Mouse (Mus musculus) bone marrow macrophage, adult 2 months (primary cell): ENCODE results near the gene Gm20388. TPM values are rescaled to one million over a fixed set of nuclear protein-coding genes. Genes with fewer than 3 reads are reported as not detected.

Experiments
- H3K27ac ChIP-seq: 2 replicates; pipeline ENCODE4 v1.5.1; 2012; ENCODE audit warnings: low read depth, low read length; ENCODE audit not compliant: insufficient read depth
- H3K4me1 ChIP-seq: 2 replicates; pipeline ENCODE4 v1.6.1; 2012; ENCODE audit warnings: low read length; ENCODE audit not compliant: control insufficient read depth, insufficient read depth
- H3K4me3 ChIP-seq: 2 replicates; pipeline ENCODE4 v1.5.1; 2012; ENCODE audit warnings: mild to moderate bottlenecking, low read length, moderate library complexity; ENCODE audit not compliant: insufficient read depth
- CTCF ChIP-seq: IDR thresholded peaks from 2 replicates; pipeline ENCODE4 v1.5.1; 2012; ENCODE audit warnings: low read depth, mild to moderate bottlenecking, low read length, moderate library complexity
- POLR2A ChIP-seq: IDR thresholded peaks from 2 replicates; pipeline ENCODE4 v1.6.1; 2012; ENCODE audit warnings: mild to moderate bottlenecking, low read depth, low read length, borderline replicate concordance
- polyA plus RNA-seq: library from polyadenylated mRNA; stranded (reverse); fragments of >200 nt; gene quantifications from 2 replicates; pipeline ENCODE4 v1.2.4, GENCODE M21; 2012; ENCODE audit not compliant: missing spikeins, insufficient read depth, insufficient read length

Gm20388 gene
- polyA plus RNA-seq, 1 experiment, result 32.7 TPM

GRCm38 (mm10) chr8:124260371-124260770 lies 4349.7 kb downstream of the Gm20388 start:
- Histone ChIP-seq H3K4me3 (no peak overlapping the region), H3K4me1 (peaks cover 19% of the 10 kb centered on the region), H3K27ac (no peak overlapping the region)
- no peak for TF ChIP-seq POLR2A
- no peak for TF ChIP-seq CTCF

- Histone ChIP-seq H3K27ac (no peak overlapping the region), H3K4me1 (peaks cover 13% of the 10 kb centered on the region), H3K4me3 (no peak overlapping the region)
- TF ChIP-seq POLR2A (no peak), CTCF (no peak)
Measured at GRCm38 (mm10) chr8:124263058-124263457, 4352.4 kb downstream of the Gm20388 start.

DNA sequence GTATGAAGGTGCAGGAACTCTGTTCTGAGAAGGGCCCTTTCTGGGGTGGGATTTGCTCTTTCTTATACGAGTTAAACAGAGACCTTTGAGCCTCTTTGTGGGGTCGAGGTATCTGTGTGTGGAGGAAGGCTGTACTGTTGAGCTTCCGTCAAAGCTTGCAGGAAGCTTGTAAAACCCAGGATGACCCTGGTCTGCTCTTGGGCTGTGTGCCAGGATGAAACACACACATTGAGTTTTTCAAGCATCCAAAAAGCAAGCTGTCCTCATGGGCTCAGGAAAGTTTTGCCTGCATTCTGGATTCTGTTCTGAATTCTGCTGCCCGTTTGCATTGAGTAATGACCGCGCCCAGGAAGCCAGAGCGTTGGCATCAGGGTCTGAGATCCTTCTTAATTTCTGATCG lies 4353.4 kb downstream of the Gm20388 start:
- no peak overlapping the region for H3K4me3 ChIP-seq
- H3K4me1 ChIP-seq, result peaks cover 11% of the 10 kb centered on the region
- H3K27ac ChIP-seq, result no peak overlapping the region
- TF ChIP-seq POLR2A, result no peak

- TF ChIP-seq CTCF (no peak), POLR2A (no peak)
- no peak overlapping the region for H3K27ac ChIP-seq
- H3K4me1 ChIP-seq, result peaks cover 7% of the 10 kb centered on the region
- no peak overlapping the region for H3K4me3 ChIP-seq
Measured at GRCm38 (mm10) chr8:124264671-124265070, 4354.0 kb downstream of the Gm20388 start.

DNA sequence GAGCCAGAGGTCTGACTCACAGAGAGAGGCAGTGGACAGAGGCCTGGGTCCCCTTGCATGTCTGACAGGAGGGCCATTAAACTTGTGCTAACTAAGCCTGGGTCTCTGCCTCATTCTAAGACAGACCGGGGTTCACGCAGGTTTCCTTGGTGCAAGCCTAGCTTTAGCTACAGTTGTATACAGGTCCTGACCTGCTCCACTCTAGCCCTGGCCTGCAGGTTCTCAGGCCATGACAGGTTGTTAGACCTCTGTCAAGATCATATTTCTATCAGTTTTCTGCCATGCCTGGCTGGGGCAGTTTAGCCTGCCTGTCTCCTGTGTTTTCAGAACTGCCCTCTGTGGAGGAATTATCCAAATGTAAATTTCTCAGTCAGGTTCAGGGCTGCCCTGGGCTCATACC lies 4354.5 kb downstream of the Gm20388 start:
- peaks cover 5% of the 10 kb centered on the region for H3K4me1 ChIP-seq

DNA sequence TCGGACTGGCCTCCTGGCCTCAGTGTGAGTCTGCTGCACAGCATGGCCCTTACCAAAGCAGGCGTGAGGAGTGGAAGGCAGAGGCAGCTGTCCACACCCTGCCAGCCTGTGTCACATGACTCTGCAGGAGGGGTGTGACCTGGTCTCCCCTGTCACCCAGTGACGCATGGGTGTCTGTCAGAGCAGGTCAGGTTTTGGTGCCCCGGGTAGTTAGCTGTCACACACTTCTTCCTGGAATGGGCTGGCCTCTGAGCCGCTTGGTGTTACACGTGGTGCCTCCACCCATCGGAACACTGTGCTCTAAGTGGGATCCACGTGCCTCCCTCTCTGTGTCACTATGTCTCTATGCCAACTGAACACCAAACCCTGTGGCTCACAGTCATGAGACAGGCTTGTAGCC lies 4355.2 kb downstream of the Gm20388 start:
- peaks cover 3% of the 10 kb centered on the region; the same call in 1 of the 2 replicates for H3K4me1 ChIP-seq
- TF ChIP-seq CTCF (no peak), POLR2A (no peak)
- no peak overlapping the region for H3K4me3 ChIP-seq
- no peak overlapping the region for H3K27ac ChIP-seq

More for the DNA sequence above, 4354.5 kb downstream of the Gm20388 start:
- H3K4me3 ChIP-seq, result no peak overlapping the region
- TF ChIP-seq POLR2A (no peak), CTCF (no peak)
- H3K27ac ChIP-seq, result no peak overlapping the region

DNA sequence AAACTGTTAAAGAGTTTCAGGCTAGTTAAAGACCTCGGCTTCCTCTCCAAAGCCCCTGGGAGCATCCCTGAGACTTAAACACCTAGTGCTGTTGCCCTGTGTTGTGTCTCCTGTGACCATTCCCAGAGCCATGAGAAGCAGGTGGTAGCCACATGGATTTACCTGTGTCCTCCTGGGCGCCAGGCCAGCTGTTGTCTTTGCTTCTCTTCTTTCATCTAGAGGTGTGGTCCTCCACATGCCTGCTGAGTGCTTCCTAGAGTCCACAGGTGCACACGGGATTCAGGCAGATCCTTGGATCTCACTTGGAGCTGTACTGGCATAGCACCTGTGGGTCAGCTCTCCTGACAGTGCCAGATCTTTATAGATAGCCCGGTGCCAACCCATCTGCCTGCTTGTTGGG lies 4356.6 kb downstream of the Gm20388 start:
- Histone ChIP-seq H3K4me1 (no peaks in the 10 kb centered on the region; the same call in 1 of the 2 replicates), H3K27ac (no peak overlapping the region)
- TF ChIP-seq POLR2A, result no peak
- TF ChIP-seq CTCF, result no peak

DNA sequence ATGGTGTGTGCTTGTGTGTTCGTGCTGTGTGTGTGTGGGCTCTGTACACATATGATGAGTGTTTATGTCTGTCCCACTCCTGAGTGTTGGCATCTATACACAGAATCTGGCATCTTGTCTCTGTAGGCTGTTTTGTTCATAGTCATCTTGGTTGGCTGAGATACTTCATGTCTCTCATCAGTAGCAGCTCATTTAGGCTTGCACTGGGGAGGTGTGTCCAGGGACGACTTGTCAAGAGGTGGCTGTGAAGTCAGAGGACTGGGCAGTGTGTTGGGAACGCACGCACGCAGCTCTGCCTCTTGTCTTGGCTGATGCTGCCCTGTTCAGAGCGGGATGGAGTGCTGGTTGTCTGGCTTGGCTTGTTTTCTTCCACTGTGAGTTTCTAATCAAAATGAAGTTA lies 4359.9 kb downstream of the Gm20388 start:
- TF ChIP-seq POLR2A (no peak), CTCF (no peak)
- Histone ChIP-seq H3K4me3 (no peak overlapping the region), H3K4me1 (peaks cover 10% of the 10 kb centered on the region), H3K27ac (no peak overlapping the region)

More for the DNA sequence above, 4356.6 kb downstream of the Gm20388 start:
- no peak overlapping the region for H3K4me3 ChIP-seq

GRCm38 (mm10) chr8:124270904-124271303 lies 4360.3 kb downstream of the Gm20388 start:
- no peak overlapping the region for H3K27ac ChIP-seq
- no peak overlapping the region for H3K4me3 ChIP-seq
- H3K4me1 ChIP-seq, result peaks cover 10% of the 10 kb centered on the region
- TF ChIP-seq CTCF (no peak), POLR2A (no peak)

DNA sequence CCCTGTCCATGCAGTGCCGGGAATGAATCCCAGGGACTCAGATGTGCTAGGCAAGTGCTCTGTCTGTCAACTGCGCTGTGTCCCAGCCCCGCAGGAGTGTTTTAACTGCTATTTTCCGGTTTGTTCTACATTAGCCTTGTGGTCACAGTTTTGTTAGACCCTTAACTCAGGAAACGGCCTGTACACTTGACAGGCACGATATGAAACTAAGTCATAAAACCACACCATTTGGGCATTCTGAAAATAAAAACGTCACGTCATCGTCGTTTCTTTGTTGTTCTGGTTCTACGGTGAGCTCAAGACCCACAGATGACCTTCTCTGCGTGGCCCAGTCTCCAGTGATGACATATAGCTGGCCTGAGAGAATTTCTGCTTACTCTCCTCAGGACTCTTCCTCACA lies 4360.9 kb downstream of the Gm20388 start:
- TF ChIP-seq CTCF (no peak), POLR2A (no peak)
- H3K4me3 ChIP-seq, result no peak overlapping the region
- H3K27ac ChIP-seq, result no peak overlapping the region
- H3K4me1 ChIP-seq, result peaks cover 10% of the 10 kb centered on the region

DNA sequence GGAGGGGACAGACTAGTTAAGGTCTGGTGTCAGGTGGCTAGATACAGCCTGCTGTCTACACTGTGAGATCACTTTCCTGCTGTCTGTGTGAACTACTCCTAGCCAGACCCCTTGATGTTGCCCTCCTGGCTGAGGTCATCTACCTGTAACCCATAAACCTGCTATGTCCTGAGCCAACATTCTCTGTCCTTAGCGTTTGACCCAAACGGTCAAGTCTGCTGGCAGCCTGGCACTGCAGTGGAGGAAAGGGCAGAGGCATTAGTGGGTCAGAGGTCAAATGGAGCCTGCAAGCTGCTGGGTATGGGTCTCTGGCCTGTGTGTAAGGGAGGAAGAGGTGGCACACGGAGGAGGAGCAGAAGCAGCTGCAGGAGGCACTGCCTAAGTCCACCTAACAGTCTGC lies 4362.2 kb downstream of the Gm20388 start:
- Histone ChIP-seq H3K4me1 (peaks cover 10% of the 10 kb centered on the region), H3K27ac (no peak overlapping the region), H3K4me3 (no peak overlapping the region)
- TF ChIP-seq CTCF (no peak), POLR2A (no peak)
